Mouse (Mus musculus): ENCODE measurements around the gene Lsm4.

DNA sequence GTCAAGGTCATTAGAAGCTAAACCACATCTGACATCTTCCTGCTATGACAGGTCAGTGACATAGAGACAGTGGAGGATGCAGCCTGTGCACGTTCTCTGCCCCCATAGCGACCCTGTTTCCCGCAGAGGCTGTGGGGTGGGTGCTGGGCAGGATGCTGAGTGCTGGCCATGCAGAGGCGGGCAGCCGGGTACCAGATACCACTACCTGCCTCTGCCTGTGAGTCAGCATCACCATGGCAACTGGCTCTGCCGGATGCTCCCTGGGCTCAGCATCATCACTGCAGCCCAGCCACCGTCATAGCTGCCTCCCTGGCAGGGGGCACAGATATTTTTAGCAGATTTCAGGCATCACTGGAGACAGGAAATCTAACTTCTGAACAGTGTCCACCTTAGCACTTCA is 11.2 kb downstream of the Lsm4 start:
- TF ChIP-seq POLR2A (IDR thresholded peaks at IDR 0.05; ENCODE audit: control insufficient read depth, low read depth, low read length), result no peak
- TF ChIP-seq CTCF (IDR thresholded peaks at IDR 0.05; ENCODE audit: control insufficient read depth, insufficient read depth, insufficient replicate concordance, low read depth, low read length), result no peak

Measured in testis, adult 2 months (tissue).